Mouse (Mus musculus) embryonic fibroblast, embryonic 13.5 days (primary cell): ENCODE data around the gene Cebpb.
A peak's percentile ranks its signal among the peaks of the same experiment; 100 is the strongest.

Experiments
- CTCF ChIP-seq: IDR thresholded peaks from 2 replicates; pipeline ENCODE4 v1.5.1; 2011; ENCODE audit warnings: mild to moderate bottlenecking, control low read depth, low read length, moderate library complexity, borderline replicate concordance; ENCODE audit not compliant: insufficient read depth
- POLR2A ChIP-seq: IDR thresholded peaks from 2 replicates; pipeline ENCODE4 v1.6.1; 2011; ENCODE audit warnings: low read depth, mild to moderate bottlenecking, control low read depth, low read length, moderate library complexity

DNA sequence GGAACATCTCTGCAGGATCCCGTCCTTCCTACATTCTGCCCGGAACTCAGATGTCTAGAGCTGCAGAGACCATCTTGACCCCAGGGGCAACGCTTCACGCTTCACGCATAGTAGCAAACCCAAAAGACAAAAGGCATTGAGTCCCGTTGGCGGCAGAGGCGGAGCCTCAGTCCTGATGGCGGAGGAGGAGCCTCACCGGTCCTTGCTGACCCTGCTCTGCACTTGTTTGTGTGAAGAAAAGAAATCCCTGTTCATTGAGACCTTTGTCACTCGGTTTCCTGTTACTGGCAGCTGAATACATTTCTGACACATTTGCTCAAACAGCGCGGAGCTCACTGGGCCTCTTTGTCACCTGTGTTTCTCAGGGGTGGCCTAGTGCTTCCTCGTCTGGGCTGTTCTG is 6.8 kb downstream of the Cebpb start:
- TF ChIP-seq CTCF (no peak), POLR2A (0 out of 2 replicates have a peak, but pooled peaks have one; percentile 14)
